Mouse (Mus musculus) liver, embryonic 14 days (tissue): Measurements from ENCODE around the gene Pramel4. TPM values are rescaled to one million over a fixed set of nuclear protein-coding genes. Genes with fewer than 3 reads are reported as not detected.

Experiments used
- polyA plus RNA-seq: library from polyadenylated mRNA; depleted of rRNA; stranded (reverse); fragments of >200 nt; gene quantifications from 2 replicates; pipeline ENCODE4 v1.2.3, GENCODE M21; 2012; rRNA removed

Pramel4 gene
- not detected in 2 replicates for polyA plus RNA-seq

DNA sequence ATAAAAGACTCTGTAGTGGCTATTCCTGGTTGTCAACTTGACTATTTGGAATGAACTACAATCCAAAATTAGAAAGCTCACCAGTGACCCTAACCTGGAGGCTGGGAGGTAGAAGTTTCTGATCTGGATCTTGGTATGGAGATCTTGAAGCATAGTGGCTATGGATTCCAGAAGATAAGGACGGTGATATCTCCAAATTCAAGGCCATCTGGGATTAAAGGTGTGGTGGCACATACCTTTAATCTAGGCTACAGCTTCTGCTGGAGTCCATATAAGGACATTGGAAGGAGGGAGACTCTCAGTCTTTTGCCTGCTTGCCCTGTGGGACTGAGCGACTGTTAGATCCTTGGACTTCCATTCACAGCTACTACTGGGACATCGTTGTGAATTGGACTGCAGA, at the start of gene Pramel4:
TSS of gene Pramel4 (plus strand) at position 301 of the 400 bp plus-strand sequence.

DNA sequence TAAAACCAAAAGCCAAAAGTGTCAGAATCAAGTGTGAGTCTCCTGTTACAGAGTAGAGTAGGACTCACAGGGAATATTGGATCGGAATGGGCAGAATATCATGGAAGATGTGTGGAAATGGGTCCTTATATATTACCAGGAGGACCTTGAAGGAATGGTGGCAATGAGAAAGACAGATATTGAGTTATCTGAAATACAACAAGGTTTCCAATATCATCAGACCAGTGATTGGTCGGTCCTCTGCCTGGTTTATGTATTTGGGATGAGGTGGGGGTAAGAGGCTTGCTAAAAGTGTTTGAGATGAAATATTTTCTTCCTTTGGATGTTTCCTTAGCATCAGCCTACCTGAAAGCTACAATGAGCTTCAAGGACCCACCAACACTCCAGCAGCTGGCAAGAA, 47.2 kb downstream of the Pramel4 start, which contains the start of gene Gm13102:
TSS of gene Gm13102 (plus strand) at position 301 of the 400 bp plus-strand sequence.

Other genes with a start within 250 kb of the Pramel4 start
- gene Gm13084, start 243.0 kb upstream of the Pramel4 start, polyA plus RNA-seq, result not detected in 2 replicates
- not detected in 2 replicates for gene Gm13103, start 212.6 kb upstream of the Pramel4 start, polyA plus RNA-seq
- gene Pramef6, start 158.7 kb upstream of the Pramel4 start, polyA plus RNA-seq, result not detected in 2 replicates
- gene Pramef25, start 108.1 kb upstream of the Pramel4 start, polyA plus RNA-seq, result not detected in 2 replicates
- gene Gm13101, start 92.2 kb upstream of the Pramel4 start, polyA plus RNA-seq, result not detected in 2 replicates
- gene Pramef17, start 64.8 kb upstream of the Pramel4 start, polyA plus RNA-seq, result not detected in 2 replicates
- not detected in 2 replicates for gene Gm13102, start 47.3 kb downstream of the Pramel4 start, polyA plus RNA-seq
- not detected in 2 replicates for gene Oog3, start 103.5 kb downstream of the Pramel4 start, polyA plus RNA-seq
- not detected in 2 replicates for gene Oog2, start 131.6 kb downstream of the Pramel4 start, polyA plus RNA-seq
- not detected in 2 replicates for gene C87977, start 154.2 kb downstream of the Pramel4 start, polyA plus RNA-seq
- not detected in 2 replicates for gene Pramel5, start 221.4 kb downstream of the Pramel4 start, polyA plus RNA-seq